Mouse (Mus musculus): Measurements from ENCODE around the gene Oas1g.

DNA sequence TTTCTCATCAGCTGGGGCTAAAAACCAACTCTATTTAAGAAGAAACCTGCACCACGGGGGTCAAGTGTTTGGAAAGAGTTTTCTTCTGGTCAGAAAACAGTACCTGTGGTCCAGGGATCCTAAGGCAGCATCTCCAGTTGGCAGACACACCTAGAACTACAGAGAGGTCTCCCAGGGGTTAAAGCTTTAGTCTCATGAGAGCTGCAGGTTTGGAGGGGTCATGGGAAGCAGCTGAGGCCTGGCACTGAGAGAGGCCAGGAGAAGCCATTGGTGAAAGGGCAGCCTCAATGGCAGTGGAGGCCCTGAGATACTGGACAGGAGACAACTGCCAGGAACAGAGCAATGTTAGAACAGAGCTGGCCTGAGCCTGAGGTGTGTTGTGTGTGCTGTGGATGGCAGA, 13.3 kb upstream of the Oas1g start:
- no peak for TF ChIP-seq POLR2A (IDR thresholded peaks at IDR 0.05; ENCODE audit: low read depth, low read length)
- TF ChIP-seq CTCF (IDR thresholded peaks at IDR 0.05; ENCODE audit: borderline replicate concordance, insufficient read depth, low read length): no peak

All from embryonic fibroblast, embryonic 13.5 days (primary cell).